Mouse (Mus musculus) urinary bladder, postnatal 25 days (tissue): ENCODE measurements around the gene Gm14443.
"Not testable (repeated sequence)": the region's sequence is repeated elsewhere in the genome, so short reads cannot be mapped to it uniquely, and the experiment has no call there.

Experiments
- DNase-seq: peaks from one replicate; pipeline ENCODE4 v3.0.0; 2022; ENCODE audit warnings: low spot score

The Gm14443 gene

DNA sequence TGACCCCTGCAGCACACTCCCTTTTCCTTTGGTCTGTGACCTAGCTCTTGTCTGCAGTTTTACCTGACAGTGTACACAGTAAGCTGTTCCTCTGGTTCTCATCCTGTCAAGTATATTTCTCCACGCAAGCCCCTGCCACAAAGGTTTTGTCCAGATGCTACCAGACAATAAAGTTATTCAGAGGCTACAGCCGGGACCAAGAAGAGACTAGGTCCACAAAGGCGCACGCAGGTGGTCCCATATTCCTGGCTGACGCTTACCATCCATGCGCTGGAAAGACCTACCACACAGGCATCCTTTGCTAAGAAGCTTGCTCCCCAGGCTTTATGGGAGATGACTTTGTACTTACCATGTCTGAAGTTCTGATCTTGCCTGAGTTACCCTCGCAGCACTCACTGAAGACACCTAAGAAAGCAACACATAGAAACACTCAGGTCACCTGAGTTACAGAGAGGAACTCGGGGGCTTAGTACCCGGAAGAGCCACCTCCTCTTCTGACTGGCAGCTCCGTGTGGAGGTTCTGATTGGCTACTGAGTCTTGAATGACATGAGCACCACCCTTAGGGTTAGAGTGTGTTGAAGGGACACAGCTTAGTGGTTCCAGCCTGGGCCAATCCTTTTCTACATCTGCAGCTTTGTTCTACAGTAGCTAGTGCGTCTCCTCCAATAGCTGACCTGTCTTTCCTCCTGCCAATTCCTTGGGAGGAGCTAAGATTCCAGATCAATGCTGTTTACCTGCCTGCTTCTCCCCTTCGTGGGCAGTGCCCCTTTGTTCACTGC is at the start of gene Gm14443:
Gm14443 (minus strand) TSS at position 471 of the 780 bp plus-strand sequence.
- DNase-seq: not testable (repeated sequence)

DNA sequence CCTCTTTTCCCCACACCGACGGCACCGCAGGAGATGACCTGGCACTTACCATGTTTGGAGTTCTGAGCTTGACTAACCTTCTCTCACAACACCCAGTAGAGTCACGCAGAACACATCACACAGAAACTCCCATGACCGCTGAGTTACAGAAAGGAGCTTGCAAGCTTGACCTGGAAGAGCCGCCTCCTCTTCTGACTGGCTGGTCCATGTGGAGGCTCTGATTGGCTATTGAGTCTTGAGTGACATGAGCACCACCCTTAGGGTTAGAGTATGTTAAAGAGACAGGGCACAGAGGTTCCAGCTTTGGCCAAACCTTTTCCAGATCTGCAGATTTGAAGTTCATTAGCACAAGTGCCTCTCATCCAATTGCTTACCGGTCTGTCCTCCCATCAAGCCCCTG is 31.1 kb upstream of the Gm14443 start, which contains the start of gene Gm14391:
Gm14391 (minus strand) TSS at position 186 of the 400 bp plus-strand sequence.
- not testable (repeated sequence) for DNase-seq

DNA sequence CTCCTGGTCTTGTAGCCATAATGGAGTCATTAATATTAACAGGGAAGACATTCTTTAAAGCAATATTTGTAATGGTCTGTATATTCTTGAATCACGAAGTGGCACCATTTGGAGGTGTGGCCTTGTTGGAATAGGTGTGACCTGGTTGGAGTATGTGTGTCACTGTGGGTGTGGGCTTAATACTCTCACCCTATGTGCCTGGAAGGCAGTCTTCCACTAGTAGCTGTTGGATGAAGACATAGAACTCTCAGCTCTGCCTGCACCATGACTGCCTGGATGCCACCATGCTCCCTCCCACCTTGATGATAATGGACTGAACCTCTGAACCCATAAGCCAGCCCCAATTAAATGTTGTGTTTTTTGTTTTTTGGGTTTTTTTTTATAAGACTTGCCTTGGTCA is 3.3 kb upstream of the Gm14443 start:
- not testable (repeated sequence) for DNase-seq

DNA sequence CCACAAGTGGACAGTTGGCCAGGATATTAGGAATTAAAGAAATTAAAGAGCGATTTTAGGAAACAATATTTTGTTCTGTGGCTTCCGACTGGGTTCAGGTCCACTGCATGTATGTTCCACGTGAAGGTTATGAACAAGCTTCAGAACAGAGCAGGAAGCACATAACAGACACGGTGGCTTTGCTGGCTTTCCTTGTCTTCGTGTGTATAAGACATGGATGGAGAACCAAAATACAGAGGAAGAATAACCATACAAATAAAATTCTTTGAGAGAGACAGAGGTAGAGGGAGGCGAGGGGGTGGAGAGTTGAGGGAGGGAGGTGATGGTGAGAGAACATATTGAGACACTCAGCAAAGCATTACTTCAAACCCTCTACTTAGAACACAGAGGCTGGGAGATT is 641 bp upstream of the Gm14443 start:
- no peak for DNase-seq

DNA sequence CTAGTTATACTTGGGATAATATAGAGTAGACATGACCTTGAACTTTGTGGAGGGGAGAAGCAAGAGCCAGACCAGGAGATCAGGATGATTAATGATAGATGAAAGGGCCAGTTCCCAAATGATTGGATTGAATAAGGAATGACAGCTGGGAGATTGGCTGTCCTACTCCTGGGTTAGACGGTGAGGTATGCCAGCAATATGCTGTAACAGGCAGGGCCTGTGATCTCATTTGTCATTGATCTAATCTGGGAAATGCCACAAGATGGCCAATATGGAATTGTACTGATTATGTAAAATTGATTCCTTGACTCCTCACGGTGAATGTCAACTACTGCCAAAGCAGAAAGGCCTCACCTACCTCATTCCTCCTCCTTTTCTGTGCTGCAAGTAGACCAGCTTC is 1.6 kb downstream of the Gm14443 start:
- DNase-seq: not testable (repeated sequence)

DNA sequence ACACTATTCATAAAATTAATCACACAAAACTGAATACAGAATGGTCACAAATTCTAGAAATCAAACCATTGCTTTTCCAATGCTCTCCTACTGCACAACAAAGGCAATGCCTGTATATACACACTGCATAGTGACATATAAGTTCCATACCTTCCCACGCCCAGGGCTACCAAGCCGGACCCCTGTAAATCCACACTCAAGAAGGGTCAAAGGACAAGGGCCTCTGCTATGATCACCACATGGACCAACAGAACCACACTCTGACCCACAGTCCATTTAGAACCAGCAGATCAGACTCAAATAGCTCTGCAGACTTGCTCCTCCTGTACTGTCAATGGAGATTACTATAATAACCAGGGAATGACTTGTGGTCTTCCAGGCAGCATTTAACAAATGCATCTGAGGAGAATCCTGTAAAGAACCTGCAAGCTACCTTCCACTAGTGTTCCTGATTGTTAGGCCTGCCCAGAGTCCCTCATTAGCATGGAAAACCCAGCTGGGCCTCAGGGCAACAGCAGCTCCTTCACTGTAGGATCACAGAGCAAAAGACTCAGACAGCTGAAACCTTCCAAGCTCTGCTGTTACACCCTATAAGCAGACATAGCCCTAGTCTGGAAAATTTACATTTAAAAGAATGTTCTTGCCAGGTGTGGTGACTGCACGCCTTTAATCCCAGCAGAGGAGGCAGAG is 2.6 kb downstream of the Gm14443 start:
- DNase-seq: not testable (repeated sequence)

DNA sequence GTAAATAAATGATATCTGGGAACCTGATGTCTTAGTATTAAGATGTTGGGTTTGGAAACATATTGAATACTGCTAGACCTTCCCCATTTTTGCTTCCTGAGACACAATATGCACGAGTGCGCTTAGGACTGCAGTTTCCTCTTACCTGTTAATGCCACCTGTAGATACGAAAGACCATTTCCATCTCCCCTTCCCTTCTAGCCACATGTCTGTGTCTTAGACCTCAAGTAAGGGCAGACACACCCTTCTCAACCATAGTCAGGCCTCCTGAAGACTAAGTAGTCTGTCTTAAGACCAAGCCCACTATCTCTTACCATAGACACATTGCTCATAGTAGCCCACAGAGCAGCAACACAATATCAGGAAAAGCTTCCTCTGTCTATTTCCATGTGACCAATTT is 3.5 kb downstream of the Gm14443 start:
- no peak for DNase-seq

DNA sequence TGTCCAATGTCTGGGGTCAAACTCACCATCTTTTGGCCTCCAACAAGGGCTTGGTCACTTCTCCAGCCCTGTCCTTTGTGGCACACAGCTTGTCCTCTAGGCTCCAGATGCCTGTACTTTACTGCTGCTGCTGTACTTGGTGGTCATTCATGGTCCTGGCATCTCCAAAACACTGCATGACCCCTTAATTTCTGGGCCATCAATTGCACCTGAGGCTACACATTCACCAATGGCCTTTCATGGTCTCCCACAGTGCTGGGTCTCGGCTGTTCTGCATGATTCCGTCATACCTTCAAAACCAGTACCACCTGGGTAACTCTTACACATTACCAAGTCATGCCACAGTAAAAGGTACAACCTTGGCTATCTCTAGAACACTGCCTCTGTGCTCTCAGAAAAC is 8.8 kb downstream of the Gm14443 start:
- not testable (repeated sequence) for DNase-seq

DNA sequence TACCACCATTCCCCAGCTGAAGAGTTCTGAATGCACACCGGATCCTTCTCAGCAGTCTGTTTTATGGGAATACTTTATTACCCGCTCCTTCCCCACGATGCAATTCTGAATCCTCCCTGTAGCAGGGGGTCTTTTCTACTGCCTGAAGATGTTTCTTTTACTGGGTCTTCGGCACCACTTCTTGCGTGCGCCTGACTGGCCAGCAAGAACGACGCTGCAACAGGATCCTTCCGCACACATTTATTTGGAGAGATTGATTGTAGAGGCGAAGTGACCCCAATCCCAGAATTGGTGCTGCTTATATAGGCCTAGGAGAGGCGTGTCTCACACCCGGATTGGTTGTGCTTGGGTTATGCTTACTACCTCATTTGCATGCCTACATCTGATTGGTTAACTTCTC is 10.6 kb downstream of the Gm14443 start:
- not testable (repeated sequence) for DNase-seq

DNA sequence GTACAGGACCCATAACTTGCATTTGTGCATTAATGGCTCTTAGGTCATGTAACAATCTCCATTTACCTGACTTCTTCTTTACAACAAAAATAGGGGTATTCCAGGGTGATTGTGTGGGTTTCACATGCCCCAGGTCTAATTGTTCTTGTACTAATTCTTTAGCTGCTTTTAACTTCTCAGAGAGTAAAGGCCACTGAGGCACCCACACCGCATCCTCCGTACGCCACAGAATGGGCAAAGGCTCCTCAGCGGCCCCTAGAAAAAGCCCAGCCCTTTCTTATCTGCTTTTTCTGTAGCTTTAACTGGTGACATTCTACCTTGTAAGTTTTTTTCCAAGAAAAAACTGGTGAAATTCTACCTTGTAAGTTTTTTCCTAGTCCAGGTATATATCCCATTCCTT is 14.2 kb downstream of the Gm14443 start:
- not testable (repeated sequence) for DNase-seq

DNA sequence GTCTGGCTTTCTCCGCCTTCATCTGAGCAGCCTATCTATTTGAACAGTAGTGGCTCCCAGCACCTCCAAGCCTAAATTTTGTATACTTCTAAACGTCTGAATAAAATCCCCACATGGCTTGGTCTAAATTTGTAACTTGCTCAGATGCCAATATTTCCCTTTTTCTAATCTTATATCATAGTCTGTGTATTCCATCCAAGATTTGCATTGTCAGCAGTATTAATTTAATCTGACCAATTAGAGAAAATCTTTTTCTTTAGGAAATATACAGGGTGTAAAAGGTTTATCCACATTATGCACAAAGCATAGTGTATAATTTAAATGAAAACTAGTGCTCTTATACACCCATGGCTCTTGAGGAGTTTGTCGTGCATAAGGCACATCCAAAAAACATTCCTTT is 17.0 kb downstream of the Gm14443 start:
- no peak for DNase-seq

DNA sequence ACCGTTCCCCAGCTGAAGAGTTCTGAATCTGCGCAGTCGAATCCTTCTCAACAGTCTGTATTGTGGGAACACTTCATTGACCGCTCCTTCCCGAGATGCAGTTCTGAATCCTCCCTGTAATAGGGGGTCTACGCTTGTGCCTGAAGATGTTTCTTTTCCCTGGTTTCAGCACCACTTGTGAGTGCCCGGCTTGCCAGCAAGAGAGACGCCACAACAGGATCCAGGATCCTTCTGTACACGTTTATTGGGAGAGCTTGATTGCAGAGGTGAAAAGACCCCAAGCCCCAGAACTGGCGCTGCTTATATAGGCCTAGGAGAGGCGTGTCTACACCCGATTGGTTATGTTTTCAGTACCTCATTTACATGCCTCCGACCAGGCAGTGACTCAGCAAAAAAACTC is 19.0 kb downstream of the Gm14443 start:
- no peak for DNase-seq

DNA sequence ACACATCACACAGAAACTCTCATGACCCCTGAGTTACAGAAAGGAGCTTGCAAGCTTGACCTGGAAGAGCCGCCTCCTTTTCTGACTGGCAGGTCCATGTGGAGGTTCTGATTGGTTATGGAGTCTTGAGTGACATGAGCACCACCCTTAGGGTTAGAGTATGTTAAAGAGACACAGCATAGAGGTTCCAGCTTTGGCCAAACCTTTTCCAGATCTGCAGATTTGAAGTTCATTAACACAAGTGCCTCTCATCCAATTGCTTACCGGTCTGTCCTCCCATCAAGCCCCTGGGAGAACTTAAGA is 33.7 kb downstream of the Gm14443 start, which contains the start of gene Gm14399:
Gm14399 (minus strand) TSS at position 20 of the 303 bp plus-strand sequence.
- DNase-seq: not testable (repeated sequence)

DNA sequence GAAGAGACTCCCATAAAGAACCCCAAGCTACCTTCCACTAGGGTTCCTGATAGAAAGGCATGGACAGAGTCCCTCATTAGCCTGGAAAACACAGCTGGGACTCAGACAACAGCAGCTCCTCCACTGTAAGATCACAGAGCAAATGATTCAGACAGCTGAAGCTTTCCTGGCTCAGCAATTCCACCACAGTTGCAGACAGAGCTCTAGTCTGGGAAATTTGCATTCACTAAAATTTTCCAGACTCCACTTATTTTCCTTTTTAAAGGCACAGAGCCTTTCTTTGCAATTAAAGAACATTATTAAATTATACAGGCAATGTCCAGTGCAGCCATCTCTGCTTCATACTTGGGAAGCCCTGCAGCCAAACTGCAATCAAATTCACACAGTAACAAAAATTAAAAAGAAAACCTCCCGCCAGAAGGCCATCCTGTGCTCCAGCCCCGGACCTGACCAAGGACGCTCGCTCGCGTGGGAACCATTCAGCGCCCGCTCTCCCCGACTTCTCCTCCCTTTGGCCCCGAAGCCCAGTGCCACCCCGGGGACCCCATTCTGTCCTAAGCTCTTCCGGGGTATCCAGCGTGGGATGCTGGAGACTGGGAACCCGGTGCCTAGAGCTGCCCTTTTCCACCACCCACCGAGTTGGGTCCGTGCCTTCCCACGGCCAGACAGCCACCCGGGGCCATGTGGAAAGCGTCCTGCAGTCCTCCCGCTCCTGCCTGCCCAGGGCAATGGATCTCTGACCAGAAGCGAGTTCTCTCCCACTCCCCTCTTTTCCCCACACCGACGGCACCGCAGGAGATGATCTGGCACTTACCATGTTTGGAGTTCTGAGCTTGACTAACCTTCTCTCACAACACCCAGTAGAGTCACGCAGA is 34.3 kb downstream of the Gm14443 start:
- not testable (repeated sequence) for DNase-seq

DNA sequence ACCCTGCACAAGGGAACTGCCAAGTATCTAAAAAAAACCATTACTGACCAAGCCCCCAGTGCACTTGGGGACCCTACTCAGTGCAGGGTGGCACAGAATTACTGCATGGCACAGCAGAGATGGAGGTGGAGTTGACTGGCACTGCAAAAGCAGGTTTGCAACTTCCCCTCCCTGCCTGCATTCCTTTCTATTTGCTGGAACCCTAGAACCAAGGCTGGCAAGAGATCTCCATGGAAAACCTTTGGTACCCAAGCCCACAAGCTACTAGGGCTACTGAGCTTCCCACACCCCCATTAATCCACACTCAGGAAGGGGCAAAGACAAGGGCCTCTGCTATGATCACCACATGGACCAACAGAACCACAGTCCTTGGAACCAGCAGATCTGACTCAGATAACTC is 35.0 kb downstream of the Gm14443 start:
- not testable (repeated sequence) for DNase-seq
